Comparison of ENCODE assay signal across 8 mouse cellular contexts in the genomic region with DNA sequence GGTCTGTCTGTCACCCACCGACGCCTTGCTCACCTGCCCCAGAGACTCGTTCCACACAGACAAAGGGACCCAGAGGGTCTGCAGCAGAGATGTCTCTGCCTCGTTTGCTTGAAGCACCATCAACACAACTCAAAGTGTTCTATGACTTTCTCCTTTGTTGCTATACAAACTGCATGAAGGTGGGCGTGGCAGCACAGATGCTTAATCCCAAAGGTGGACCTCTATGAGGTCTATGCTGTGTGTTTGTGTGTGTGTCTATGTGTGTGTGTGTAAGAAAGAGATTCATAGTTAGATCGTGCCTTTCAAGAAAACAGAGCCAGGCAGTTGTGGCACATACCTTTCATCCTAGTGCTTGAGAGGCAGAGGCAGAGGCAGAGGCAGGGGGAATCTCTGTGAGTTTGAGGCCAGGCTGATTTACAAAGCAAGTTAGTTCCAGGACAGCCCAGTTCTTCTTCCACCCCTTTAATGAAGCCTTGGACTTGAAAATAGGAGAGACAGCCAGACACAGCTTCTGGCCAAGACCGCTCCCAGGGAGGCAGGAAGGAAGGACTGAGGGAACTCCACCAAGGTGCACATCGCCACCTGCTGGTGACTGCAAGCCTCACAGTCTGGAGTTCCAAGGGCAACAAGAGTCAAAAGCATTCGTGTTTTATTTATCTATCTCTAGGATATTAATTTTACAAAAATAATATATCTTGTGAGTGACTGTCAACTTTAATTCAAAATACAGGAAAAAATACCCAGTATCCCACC. TPM values are rescaled to one million over a fixed set of nuclear protein-coding genes. Genes with fewer than 3 reads are reported as not detected.
DNase-seq lines count a peak whose midpoint lies in the region; ATAC-seq lines count a peak whose summit lies in the region.

No protein-coding gene starts in this region.

- peak; percentile 85 to 88 for ATAC-seq in hematopoietic stem cell, adult 5-6 weeks (replicated peaks in 1 of 2; ENCODE audit: insufficient read depth in 1 of 2, low FRiP score in 2 of 2, low TSS enrichment in 1 of 2, low read depth in 1 of 2, poor library complexity in 2 of 2, severe bottlenecking in 2 of 2)

- peak; percentile 78 for DNase-seq in Muller cell, postnatal 12 days (ENCODE audit: inconsistent ontology term)
- DNase-seq in c-Kit-positive CD71-positive TER-119-positive erythroid progenitor cells, embryonic 14.5 days (ENCODE audit: low spot score) = peak; percentile 81
- peak; percentile 82 for DNase-seq in forelimb bud, embryonic 11.5 days (ENCODE audit: low read depth, low spot score)
- DNase-seq in layer of hippocampus, postnatal 14 days (ENCODE audit: low spot score in 2 of 2) = peak; percentile 80 to 91
- DNase-seq in lung, postnatal 25 days (ENCODE audit: low spot score) = peak; percentile 94
- DNase-seq in right cerebral cortex, postnatal 4 days = peak; percentile 82
- DNase-seq in yolk sac, embryonic 10.5 days (ENCODE audit: low spot score) = peak; percentile 79

RNA-seq across cellular contexts. Expression of a gene that starts 8.1 kb away (rescaled TPM):
- 354 and 532 TPM in 2 replicates for total RNA-seq in hematopoietic stem cell, adult 5-6 weeks (2017)
- 10 to 100 TPM; 88.3 to 96.7 TPM for total RNA-seq in layer of hippocampus, postnatal 14 days (2021)

RNA-seq across cellular contexts. Expression of a gene that starts 17.0 kb away (rescaled TPM):
- 5.0 and 9.0 TPM in 2 replicates for total RNA-seq in hematopoietic stem cell, adult 5-6 weeks (2017)
- total RNA-seq in layer of hippocampus, postnatal 14 days (2021) = 1 to 10 TPM; 4.7 to 4.9 TPM

RNA-seq across cellular contexts. Expression of a gene that starts 56.0 kb away (rescaled TPM):
- 89.9 and 107 TPM in 2 replicates for total RNA-seq in hematopoietic stem cell, adult 5-6 weeks (2017)
- total RNA-seq in layer of hippocampus, postnatal 14 days (2021) = 10 to 100 TPM; 74.8 to 78.6 TPM

RNA-seq across cellular contexts. Expression of a gene that starts 56.4 kb away (rescaled TPM):
- total RNA-seq in hematopoietic stem cell, adult 5-6 weeks (2017) = 2.8 and 6.0 TPM in 2 replicates
- 10 to 100 TPM; 11.1 to 11.7 TPM for total RNA-seq in layer of hippocampus, postnatal 14 days (2021)

RNA-seq across cellular contexts. Expression of a gene that starts 56.4 kb away (rescaled TPM):
- total RNA-seq in hematopoietic stem cell, adult 5-6 weeks (2017) = not detected in 2 replicates
- total RNA-seq in layer of hippocampus, postnatal 14 days (2021) = not detected

Comparison
In these comparisons a context has a peak if more than half of its experiments do, and no peak if none do; other contexts are left out.
1. Peak in every context shown above with its lines: DNase-seq and ATAC-seq.